Mouse (Mus musculus) limb, embryonic 14.5 days (tissue): Measurements from ENCODE around the gene Stk26. TPM values are rescaled to one million over a fixed set of nuclear protein-coding genes. Genes with fewer than 3 reads are reported as not detected.
A peak's percentile ranks its signal among the peaks of the same experiment; 100 is the strongest.

Experiments used
- ATAC-seq: fragments of 200-750 bp; cut with Nextera tagmentation; 2 replicates; pipeline ENCODE4 v1.8.0; 2017; ENCODE audit warnings: low read depth, moderate number of reproducible peaks, moderate TSS enrichment; ENCODE audit not compliant: low FRiP score
- DNase-seq: peaks from one replicate; pipeline ENCODE4 v3.0.0-alpha.2; 2015; ENCODE audit warnings: low spot score
- H3K27ac ChIP-seq: fragments of 300-500 bp; sonication (generic); replicated peaks from 2 replicates; pipeline ENCODE4 v1.5.1; 2014; ENCODE audit warnings: low read depth, mild to moderate bottlenecking, low read length, moderate library complexity, mixed read lengths
- H3K27me3 ChIP-seq: fragments of 300-500 bp; sonication (generic); 2 replicates; pipeline ENCODE4 v1.6.1; 2014; ENCODE audit warnings: low read length, mixed read lengths; ENCODE audit not compliant: control insufficient read depth, insufficient read depth
- H3K36me3 ChIP-seq: fragments of 300-500 bp; sonication (generic); 2 replicates; pipeline ENCODE4 v1.6.1; 2014; ENCODE audit warnings: mild to moderate bottlenecking, low read length, moderate library complexity, mixed read lengths; ENCODE audit not compliant: control insufficient read depth, insufficient read depth
- H3K4me1 ChIP-seq: fragments of 300-500 bp; sonication (generic); 2 replicates; pipeline ENCODE4 v1.6.1; 2014; ENCODE audit warnings: antibody characterized with exemption, low read length, mixed read lengths; ENCODE audit not compliant: control insufficient read depth, insufficient read depth
- H3K4me2 ChIP-seq: fragments of 300-500 bp; sonication (generic); replicated peaks from 2 replicates; pipeline ENCODE4 v1.6.1; 2014; ENCODE audit warnings: low read depth, mild to moderate bottlenecking, low read length, moderate library complexity; ENCODE audit not compliant: severe bottlenecking
- H3K4me3 ChIP-seq: fragments of 300-500 bp; sonication (generic); replicated peaks from 2 replicates; pipeline ENCODE4 v1.5.1; 2014; ENCODE audit warnings: low read length
- H3K9ac ChIP-seq: fragments of 300-500 bp; sonication (generic); 2 replicates; pipeline ENCODE4 v1.6.1; 2014; ENCODE audit warnings: mild to moderate bottlenecking, low read depth, low read length, moderate library complexity; ENCODE audit not compliant: severe bottlenecking
- H3K9me3 ChIP-seq: fragments of 300-500 bp; sonication (generic); 2 replicates; pipeline ENCODE4 v1.6.1; 2016; ENCODE audit warnings: low read length; ENCODE audit not compliant: control insufficient read depth
- POLR2A ChIP-seq: fragments of 200-500 bp; IDR thresholded peaks from 2 replicates; pipeline ENCODE4 v1.8.0; 2012; ENCODE audit warnings: inconsistent platforms, mild to moderate bottlenecking, moderate library complexity, borderline replicate concordance; ENCODE audit not compliant: insufficient read depth, insufficient read length; ENCODE audit errors: extremely low read depth
- WGBS: fragments of 180-500 bp; shearing (Covaris S2); extraction: QIAGEN DNeasy Blood & Tissue Kit; methylation state at CpG from one replicate; pipeline ENCODE4 v1.1.7; 2014; 5-methylcytosine and 5-hydroxymethylcytosine counted together
- polyA plus RNA-seq, 2 experiments: library from polyadenylated mRNA; depleted of rRNA in 1 of 2; stranded (reverse) in 1 of 2; unstranded in 1 of 2; fragments of >200 nt; fragmentation: Nextera tagmentation in 1 of 2; extraction: Ambion mirVana in 1 of 2; gene quantifications; 2 replicates each; pipeline versions ENCODE4 v1.2.1 to v1.2.3; 2012 to 2014

Stk26 gene
- polyA plus RNA-seq, 2 experiments, result 16.4 to 46.3 TPM

DNA sequence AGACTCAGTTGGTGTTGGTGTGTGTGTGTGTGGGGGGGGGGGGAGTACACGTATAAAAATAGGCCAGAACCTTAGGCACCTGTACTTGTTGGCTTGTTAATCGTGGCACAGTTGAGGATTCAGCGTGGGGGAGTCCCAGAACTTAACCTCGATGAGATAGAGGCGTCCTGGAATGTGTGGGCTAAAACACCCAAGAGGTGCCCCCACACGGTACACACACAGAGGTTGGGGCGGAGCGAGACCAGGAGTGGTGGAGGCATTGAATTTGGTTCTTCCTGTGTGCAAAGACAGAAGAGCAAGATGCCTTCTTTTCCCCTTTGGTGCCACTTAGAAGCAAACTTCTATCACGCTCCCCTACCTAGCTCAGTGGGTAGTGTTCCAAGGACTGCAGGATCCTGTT is 1.2 kb downstream of the Stk26 start:
- H3K4me1 ChIP-seq, result no peaks in the 10 kb centered on the region
- TF ChIP-seq POLR2A, result no peak
- H3K36me3 ChIP-seq, result no peaks in the 10 kb centered on the region
- H3K4me2 ChIP-seq, result peak overlapping the region; percentile 54
- 0 out of 2 replicates have a peak overlapping the region, but pooled peaks have one; percentile 21 for H3K27ac ChIP-seq
- peak overlapping the region; percentile 65 for H3K9ac ChIP-seq
- H3K9me3 ChIP-seq, result no peaks in the 10 kb centered on the region
- DNase-seq (no peak), ATAC-seq (0 out of 2 replicates have a peak, but pooled peaks have one; percentile 16)
- no peaks in the 10 kb centered on the region for H3K27me3 ChIP-seq
- peak overlapping the region; percentile 54 for H3K4me3 ChIP-seq
- 37% methylated on average over 7 of the region's 9 CpGs for WGBS

GRCm38 (mm10) chrX:50850428-50851184 is 9.8 kb downstream of the Stk26 start:
- Histone ChIP-seq H3K36me3 (no peaks in the 10 kb centered on the region), H3K4me1 (no peaks in the 10 kb centered on the region), H3K27me3 (no peaks in the 10 kb centered on the region), H3K27ac (no peak overlapping the region), H3K9me3 (no peaks in the 10 kb centered on the region), H3K4me3 (no peak overlapping the region), H3K4me2 (no peak overlapping the region), H3K9ac (no peak overlapping the region)
- DNase-seq, result no peak
- no peak for TF ChIP-seq POLR2A
- no peak for ATAC-seq
- 48% methylated on average over 6 of the region's 6 CpGs for WGBS

DNA sequence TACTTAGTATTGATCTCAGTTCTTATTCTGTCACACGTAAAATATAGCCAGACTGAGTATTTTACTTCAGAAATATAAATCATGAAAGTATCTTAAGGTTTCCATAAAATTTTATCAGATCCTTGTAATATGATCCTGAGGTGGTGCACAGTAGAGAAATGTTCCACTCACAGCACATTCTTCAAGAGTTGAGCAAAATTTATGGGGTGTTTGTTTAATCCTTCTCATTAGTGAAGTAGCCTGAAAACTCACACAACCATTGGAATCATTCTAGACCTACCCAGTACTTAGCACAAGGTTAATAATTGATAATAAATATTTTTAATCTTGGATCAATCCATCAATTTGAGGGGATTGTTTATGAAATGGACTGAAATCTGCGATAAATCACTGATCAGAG is 22.9 kb downstream of the Stk26 start:
- Histone ChIP-seq H3K4me1 (no peaks in the 10 kb centered on the region), H3K36me3 (no peaks in the 10 kb centered on the region), H3K4me2 (no peak overlapping the region), H3K27me3 (no peaks in the 10 kb centered on the region), H3K27ac (no peak overlapping the region), H3K9ac (no peak overlapping the region), H3K9me3 (no peaks in the 10 kb centered on the region), H3K4me3 (no peak overlapping the region)
- no peak for ATAC-seq
- DNase-seq, result no peak
- TF ChIP-seq POLR2A, result no peak
- 30% methylated on average over 2 of the region's 2 CpGs for WGBS

- H3K4me1 ChIP-seq, result no peaks in the 10 kb centered on the region
- H3K4me3 ChIP-seq, result no peak overlapping the region
- ATAC-seq (no peak), DNase-seq (no peak)
- no peaks in the 10 kb centered on the region for H3K9me3 ChIP-seq
- TF ChIP-seq POLR2A, result no peak
- no peaks in the 10 kb centered on the region for H3K36me3 ChIP-seq
- 73% methylated on average over 5 of the region's 5 CpGs for WGBS
- no peak overlapping the region for H3K9ac ChIP-seq
- no peak overlapping the region for H3K27ac ChIP-seq
- H3K27me3 ChIP-seq, result no peaks in the 10 kb centered on the region
- no peak overlapping the region for H3K4me2 ChIP-seq
Observed at GRCm38 (mm10) chrX:50864734-50865133, 23.9 kb downstream of the Stk26 start.

DNA sequence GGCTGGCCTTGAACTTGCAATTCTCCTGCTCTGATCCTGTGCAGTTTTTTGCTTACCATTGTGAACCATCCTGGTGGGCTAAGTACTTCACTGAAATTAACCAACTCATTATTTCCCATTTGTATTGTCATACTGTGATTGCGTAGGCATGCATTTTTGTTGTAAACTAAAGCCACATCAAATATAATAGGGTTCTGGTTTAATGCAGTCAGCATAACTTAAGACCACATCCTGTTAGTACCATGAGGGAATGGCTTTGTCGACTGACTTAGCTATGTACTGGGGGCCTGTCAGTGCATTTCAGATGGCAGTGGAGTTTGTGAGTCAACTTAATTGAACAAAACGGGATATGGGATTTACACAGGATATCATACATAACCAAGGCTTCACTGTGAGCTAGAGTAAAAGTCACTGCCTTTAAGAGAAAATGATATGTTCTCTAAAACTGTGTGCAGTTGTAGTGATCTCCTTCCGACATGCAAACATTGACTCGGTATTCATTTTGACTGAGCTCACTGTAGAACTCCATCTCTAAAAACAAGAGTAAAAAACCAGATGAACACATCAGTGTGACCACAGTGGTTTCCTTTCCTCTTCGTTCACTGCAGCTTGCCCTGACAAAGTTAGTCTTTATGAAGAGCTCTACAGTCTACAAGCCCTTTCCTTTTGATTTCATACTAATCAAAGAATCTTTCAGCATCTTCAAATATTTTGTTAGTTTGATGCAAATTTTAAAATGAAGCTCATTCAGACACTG is 33.6 kb downstream of the Stk26 start:
- no peaks in the 10 kb centered on the region for H3K9me3 ChIP-seq
- no peaks in the 10 kb centered on the region for H3K27me3 ChIP-seq
- 74% methylated on average over 6 of the region's 6 CpGs for WGBS
- no peaks in the 10 kb centered on the region for H3K36me3 ChIP-seq
- H3K4me3 ChIP-seq, result no peak overlapping the region
- no peak for TF ChIP-seq POLR2A
- ATAC-seq (no peak), DNase-seq (no peak)
- no peak overlapping the region for H3K27ac ChIP-seq
- no peak overlapping the region for H3K9ac ChIP-seq
- no peak overlapping the region for H3K4me2 ChIP-seq
- no peaks in the 10 kb centered on the region for H3K4me1 ChIP-seq
